Mouse (Mus musculus): ENCODE results near the gene Cyth1.

- TF ChIP-seq CTCF (IDR thresholded peaks at IDR 0.05; ENCODE audit: borderline replicate concordance, insufficient read depth, low read depth, low read length) = no peak
- no peak for TF ChIP-seq POLR2A (IDR thresholded peaks at IDR 0.05; ENCODE audit: borderline replicate concordance, insufficient read depth, low read length)
These were observed 39.0 kb downstream of the Cyth1 start for GRCm38 (mm10) chr11:118209376-118209775.
